Mouse (Mus musculus) intestine, embryonic 16.5 days (tissue): Measurements from ENCODE around the gene Qrich2. TPM values are rescaled to one million over a fixed set of nuclear protein-coding genes. Genes with fewer than 3 reads are reported as not detected.
"Not testable (repeated sequence)": the region's sequence is repeated elsewhere in the genome, so short reads cannot be mapped to it uniquely, and the experiment has no call there.

Source experiments
- ATAC-seq: fragments of 200-750 bp; cut with Nextera tagmentation; 2 replicates; pipeline ENCODE4 v1.8.0; 2017; ENCODE audit warnings: moderate TSS enrichment, moderate library complexity
- H3K27ac ChIP-seq: fragments of 300-500 bp; sonication (generic); 2 replicates; pipeline ENCODE4 v1.5.1; 2014; ENCODE audit warnings: mild to moderate bottlenecking, low read length
- H3K27me3 ChIP-seq: fragments of 300-500 bp; sonication (generic); replicated peaks from 2 replicates; pipeline ENCODE4 v1.6.1; 2014; ENCODE audit warnings: low read length, control low read depth, mixed read lengths; ENCODE audit not compliant: control insufficient read depth, insufficient read depth
- H3K36me3 ChIP-seq: fragments of 300-500 bp; sonication (generic); 2 replicates; pipeline ENCODE4 v1.6.1; 2014; ENCODE audit warnings: low read length, control low read depth; ENCODE audit not compliant: control insufficient read depth, insufficient read depth
- H3K4me1 ChIP-seq: fragments of 300-500 bp; sonication (generic); 2 replicates; pipeline ENCODE4 v1.6.1; 2014; ENCODE audit warnings: low read length, control low read depth, mixed read lengths; ENCODE audit not compliant: control insufficient read depth, insufficient read depth
- H3K4me2 ChIP-seq: fragments of 300-500 bp; sonication (generic); 2 replicates; pipeline ENCODE4 v1.6.1; 2014; ENCODE audit warnings: low read depth, low read length, control low read depth
- H3K4me3 ChIP-seq: fragments of 300-500 bp; sonication (generic); 2 replicates; pipeline ENCODE4 v1.5.1; 2014; ENCODE audit warnings: mild to moderate bottlenecking, low read length
- H3K9ac ChIP-seq: fragments of 300-500 bp; sonication (generic); 2 replicates; pipeline ENCODE4 v1.6.1; 2014; ENCODE audit warnings: low read depth, low read length
- H3K9me3 ChIP-seq: fragments of 300-500 bp; sonication (generic); 2 replicates; pipeline ENCODE4 v1.6.1; 2016; ENCODE audit warnings: low read length, control low read depth; ENCODE audit not compliant: control insufficient read depth
- WGBS: fragments of 180-500 bp; shearing (Covaris S2); extraction: QIAGEN DNeasy Blood & Tissue Kit; methylation state at CpG from one replicate; pipeline ENCODE4 v1.1.7; 2014; 5-methylcytosine and 5-hydroxymethylcytosine counted together
- polyA plus RNA-seq: library from polyadenylated mRNA; unstranded; fragments of >200 nt; fragmentation: Nextera tagmentation; extraction: Ambion mirVana; gene quantifications from 2 replicates; pipeline ENCODE4 v1.2.1, GENCODE M21; 2015

Qrich2 gene
- polyA plus RNA-seq, 1 experiment from 2014 or later = 0.39 TPM

DNA sequence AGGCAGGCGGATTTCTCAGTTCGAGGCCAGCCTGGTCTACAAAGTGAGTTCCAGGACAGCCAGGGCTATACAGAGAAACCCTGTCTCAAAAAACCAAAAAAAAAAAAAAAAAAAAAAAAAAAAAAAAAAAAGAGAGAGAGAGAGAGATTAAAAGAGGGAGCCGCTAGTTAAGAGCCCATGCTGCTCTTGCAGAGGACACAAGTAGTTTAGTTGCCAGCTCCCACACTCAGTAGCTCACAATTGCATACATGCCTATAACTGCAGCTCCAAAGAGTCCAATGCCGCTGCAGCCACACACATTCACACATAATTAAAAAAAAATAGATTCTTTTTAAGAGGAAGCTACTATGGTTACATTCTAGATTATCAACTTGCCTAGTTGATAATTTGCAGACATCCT lies 55.6 kb downstream of the Qrich2 start:
- not testable (repeated sequence) for H3K4me2 ChIP-seq, H3K36me3 ChIP-seq, H3K27me3 ChIP-seq, H3K9me3 ChIP-seq, ATAC-seq, H3K27ac ChIP-seq, H3K4me3 ChIP-seq, H3K9ac ChIP-seq
- 89% methylated on average over 4 of the region's 4 CpGs for WGBS
- H3K4me1 ChIP-seq = peaks cover 11% of the 10 kb centered on the region

DNA sequence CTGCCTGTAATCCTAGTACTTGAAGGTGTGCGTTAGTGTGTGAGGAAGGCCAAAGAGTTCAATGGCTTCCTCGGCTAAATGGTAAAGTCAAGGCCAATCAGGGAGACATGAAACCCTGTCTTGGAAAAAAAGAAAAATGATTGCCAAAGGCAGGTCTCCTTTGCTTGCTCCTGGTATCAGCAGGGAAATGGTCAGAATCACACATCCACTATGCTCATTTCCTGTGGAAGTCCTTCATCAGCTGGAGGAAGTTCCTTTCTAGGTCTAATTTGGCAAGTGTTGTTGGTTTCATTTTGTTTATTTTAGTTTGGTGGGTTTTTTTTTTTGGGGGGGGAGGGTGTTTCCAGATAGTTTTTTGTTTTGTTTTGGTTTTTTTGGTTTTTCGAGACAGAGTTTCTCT lies 57.0 kb downstream of the Qrich2 start:
- Histone ChIP-seq H3K4me3 (no peak overlapping the region), H3K27me3 (no peaks in the 10 kb centered on the region), H3K27ac (no peak overlapping the region), H3K9ac (no peak overlapping the region), H3K36me3 (no peaks in the 10 kb centered on the region), H3K4me2 (no peak overlapping the region), H3K9me3 (no peaks in the 10 kb centered on the region), H3K4me1 (peaks cover 11% of the 10 kb centered on the region)
- no peak for ATAC-seq
- WGBS = 93% methylated on average over 3 of the region's 3 CpGs

DNA sequence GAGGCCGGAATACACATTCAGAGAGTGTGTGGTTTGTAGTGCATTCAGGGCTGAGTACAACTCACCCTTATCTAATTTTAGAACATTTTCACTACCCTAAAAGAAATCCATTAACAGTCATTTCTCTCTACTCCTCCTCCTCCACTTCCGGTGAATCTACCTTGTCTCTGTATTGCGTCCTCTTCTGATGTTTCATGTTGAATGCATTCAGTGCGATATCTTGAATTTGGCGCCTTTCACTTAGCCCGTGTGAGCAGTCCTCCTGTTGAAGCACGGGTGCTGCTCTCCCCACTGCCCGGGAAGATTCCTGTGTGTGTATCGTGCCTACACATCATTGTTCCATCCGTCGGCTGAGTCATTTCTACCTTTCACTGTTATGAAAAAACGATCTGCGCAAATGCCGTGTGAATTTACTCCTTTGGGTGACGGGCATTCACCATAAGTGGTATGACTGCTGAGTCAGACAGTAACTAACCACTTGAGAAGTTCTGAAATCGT lies 59.8 kb downstream of the Qrich2 start:
- Histone ChIP-seq H3K9me3 (no peaks in the 10 kb centered on the region), H3K9ac (no peak overlapping the region), H3K27ac (no peak overlapping the region), H3K4me3 (no peak overlapping the region), H3K36me3 (0 out of 2 replicates have a peak, but pooled peaks cover 4% of the 10 kb centered on the region), H3K27me3 (no peaks in the 10 kb centered on the region), H3K4me1 (peaks cover 4% of the 10 kb centered on the region; the same call in 1 of the 2 replicates), H3K4me2 (no peak overlapping the region)
- ATAC-seq = no peak
- WGBS = 88% methylated on average over 16 of the region's 16 CpGs

DNA sequence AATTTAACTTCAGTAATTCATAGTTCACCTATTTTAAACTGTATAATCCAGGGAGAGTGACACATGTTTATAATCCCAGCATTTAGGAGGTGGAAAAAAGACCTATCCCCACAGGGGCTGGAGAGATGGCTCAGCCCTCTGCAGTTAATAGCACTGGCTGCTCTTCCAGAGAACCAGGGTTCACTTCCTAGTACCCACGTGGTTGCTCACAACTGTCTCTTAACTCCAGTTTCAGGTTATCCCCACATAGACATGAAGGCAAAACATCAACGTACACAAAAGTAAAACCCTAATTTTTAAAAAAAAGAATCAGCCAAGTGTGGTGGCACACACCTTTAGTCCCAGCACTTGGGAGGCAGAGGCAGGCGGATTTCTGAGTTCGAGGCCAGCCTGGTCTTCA lies 60.4 kb downstream of the Qrich2 start:
- H3K9me3 ChIP-seq = no peaks in the 10 kb centered on the region
- 0 out of 2 replicates have a peak, but pooled peaks cover 4% of the 10 kb centered on the region for H3K36me3 ChIP-seq
- H3K4me3 ChIP-seq = no peak overlapping the region
- H3K9ac ChIP-seq = no peak overlapping the region
- ATAC-seq = no peak
- H3K27me3 ChIP-seq = no peaks in the 10 kb centered on the region
- H3K4me2 ChIP-seq = no peak overlapping the region
- H3K4me1 ChIP-seq = peaks cover 3% of the 10 kb centered on the region
- WGBS = 86% methylated on average over 4 of the region's 4 CpGs
- H3K27ac ChIP-seq = no peak overlapping the region

DNA sequence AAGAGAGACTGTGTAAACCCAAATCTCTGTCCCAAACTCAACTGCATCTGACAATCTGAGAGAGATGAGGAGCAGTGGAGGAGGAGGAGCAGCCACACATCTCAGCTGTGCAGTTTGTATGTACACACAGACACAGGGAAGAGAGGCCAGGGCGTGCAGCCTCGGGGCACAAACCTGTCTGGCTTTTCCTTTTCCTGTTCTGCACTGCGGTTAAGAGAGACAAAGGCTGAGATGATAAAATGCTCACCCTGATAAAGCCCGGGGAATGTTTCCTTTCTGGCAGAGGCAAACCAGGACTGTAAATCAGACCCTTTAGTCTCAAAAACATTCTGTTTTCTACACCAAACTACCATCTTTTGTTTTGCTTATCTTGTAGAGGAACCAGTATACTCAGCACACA lies 65.5 kb downstream of the Qrich2 start:
- Histone ChIP-seq H3K4me1 (peaks cover 7% of the 10 kb centered on the region), H3K4me3 (no peak overlapping the region), H3K4me2 (no peak overlapping the region), H3K27ac (peak overlapping the region; percentile 28), H3K9ac (no peak overlapping the region), H3K27me3 (no peaks in the 10 kb centered on the region), H3K36me3 (0 out of 2 replicates have a peak, but pooled peaks cover 4% of the 10 kb centered on the region), H3K9me3 (no peaks in the 10 kb centered on the region)
- ATAC-seq = no peak
- 17% methylated on average over 4 of the region's 4 CpGs for WGBS

DNA sequence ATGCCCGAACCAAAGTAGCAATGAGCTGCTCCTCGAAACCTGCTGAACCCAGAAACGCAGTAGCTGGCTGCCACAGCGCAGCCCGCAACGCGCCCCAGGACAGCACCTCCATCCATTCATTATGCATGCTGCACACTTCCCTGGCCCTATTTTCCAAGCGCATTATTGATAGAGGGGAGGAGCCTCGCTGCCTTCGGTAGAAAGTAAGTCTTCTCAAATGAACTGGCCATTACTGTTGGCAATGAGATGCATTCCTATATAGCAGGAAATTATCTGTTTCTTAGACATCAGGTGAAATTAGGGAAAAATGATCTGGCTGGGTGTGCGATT lies 67.7 kb downstream of the Qrich2 start:
- Histone ChIP-seq H3K4me1 (peaks cover 7% of the 10 kb centered on the region), H3K27me3 (no peaks in the 10 kb centered on the region), H3K9me3 (no peaks in the 10 kb centered on the region), H3K4me3 (no peak overlapping the region), H3K9ac (no peak overlapping the region), H3K4me2 (no peak overlapping the region), H3K36me3 (0 out of 2 replicates have a peak, but pooled peaks cover 2% of the 10 kb centered on the region), H3K27ac (0 out of 2 replicates have a peak overlapping the region, but pooled peaks have one; percentile 21)
- no peak for ATAC-seq
- 78% methylated on average over 11 of the region's 11 CpGs for WGBS

DNA sequence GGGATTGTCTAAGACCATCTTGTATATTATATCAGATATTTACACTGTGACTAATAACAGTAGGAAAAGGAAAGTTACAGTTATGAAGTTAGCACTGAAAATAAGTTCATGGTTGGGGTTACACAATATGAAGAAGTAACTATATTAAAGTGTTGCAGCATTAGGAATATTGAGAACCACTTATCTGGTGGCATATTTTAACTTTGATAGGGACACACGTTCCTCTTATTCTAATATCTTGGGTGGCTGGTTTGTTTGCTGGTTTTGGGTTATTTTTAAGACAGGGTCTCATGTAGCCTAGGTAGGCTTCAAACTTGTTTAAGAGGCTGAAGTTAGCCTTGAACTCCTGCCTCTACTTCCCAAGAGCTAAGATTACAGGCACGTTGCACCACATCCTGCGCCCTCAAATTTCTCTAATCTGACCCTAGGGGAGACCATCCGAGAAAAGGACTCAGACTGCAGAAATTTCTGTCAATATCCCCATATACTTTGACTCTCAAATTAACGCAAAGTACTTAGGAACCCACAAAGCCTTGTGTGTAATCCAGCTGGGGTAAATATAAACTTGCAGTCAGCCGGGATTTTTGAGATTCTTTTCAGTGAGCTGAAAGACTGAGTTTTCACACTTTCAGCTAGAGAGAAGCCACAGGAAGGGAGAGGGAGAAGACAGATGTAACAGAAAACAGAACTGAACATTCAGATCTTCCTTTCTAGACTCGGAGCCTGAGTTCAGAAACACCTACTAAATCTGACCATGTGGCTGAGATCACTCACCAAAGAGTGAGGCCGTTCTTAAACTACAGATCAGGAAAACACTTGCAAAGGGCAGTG lies 68.3 kb downstream of the Qrich2 start:
- Histone ChIP-seq H3K4me1 (peaks cover 7% of the 10 kb centered on the region), H3K27me3 (no peaks in the 10 kb centered on the region), H3K27ac (0 out of 2 replicates have a peak overlapping the region, but pooled peaks have one; percentile 21), H3K9ac (no peak overlapping the region), H3K36me3 (no peaks in the 10 kb centered on the region), H3K4me3 (no peak overlapping the region), H3K9me3 (no peaks in the 10 kb centered on the region), H3K4me2 (no peak overlapping the region)
- no peak for ATAC-seq
- WGBS = 59% methylated on average over 8 of the region's 8 CpGs

DNA sequence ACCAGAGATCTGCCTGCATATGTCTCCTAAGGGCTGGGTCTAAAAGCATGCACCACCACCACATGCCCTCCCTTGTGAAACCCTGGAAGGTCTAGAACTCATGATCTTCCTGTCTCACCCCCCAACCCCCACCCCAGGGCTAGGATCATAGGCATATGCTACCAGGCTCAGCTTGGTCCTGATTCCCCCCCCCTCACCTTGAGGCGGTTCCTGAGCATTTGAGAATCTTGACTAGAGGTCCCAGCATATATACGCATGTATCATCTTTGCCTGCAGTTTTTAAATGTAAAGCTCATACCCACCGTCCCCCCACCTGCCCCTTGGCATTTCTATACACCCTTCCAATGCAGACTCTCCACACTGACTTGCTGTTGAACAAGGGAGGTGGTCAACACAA lies 69.1 kb downstream of the Qrich2 start:
- WGBS = 88% methylated on average over 3 of the region's 3 CpGs
- Histone ChIP-seq H3K27ac (no peak overlapping the region), H3K9me3 (no peaks in the 10 kb centered on the region), H3K27me3 (no peaks in the 10 kb centered on the region), H3K4me3 (no peak overlapping the region), H3K9ac (no peak overlapping the region), H3K36me3 (no peaks in the 10 kb centered on the region), H3K4me1 (peaks cover 7% of the 10 kb centered on the region), H3K4me2 (no peak overlapping the region)
- ATAC-seq = no peak

DNA sequence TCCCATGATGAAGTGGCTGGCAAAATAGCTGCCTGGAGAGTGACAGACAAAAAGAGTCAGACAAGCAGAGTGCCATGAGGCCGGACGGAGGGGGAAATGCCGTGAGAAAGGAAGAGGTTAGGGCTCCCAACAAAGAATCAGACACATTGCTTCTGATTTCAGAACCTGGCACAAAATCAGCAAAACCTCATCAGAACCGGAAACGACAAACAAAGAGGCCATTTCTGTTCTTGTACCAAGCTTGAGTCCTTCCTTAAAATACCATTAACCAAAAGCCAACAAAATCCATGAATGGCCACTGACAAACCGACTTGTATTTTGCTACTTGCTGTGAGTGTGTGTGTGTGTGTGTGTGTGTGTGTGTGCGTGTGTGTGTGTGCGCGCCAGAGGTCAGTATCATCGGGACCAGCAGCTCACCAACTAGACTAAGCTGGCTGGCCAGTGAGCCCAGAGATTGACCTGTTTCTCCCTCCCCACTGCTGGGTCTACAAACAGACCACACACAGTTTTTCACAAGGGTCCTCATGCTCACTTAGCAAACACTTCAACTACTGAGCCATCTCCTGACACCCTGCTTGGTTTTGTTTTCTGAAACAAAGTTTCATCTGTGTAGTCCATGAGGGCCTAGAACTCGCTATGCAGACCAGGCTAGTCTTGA lies 69.6 kb downstream of the Qrich2 start:
- no peak overlapping the region for H3K27ac ChIP-seq
- no peak overlapping the region for H3K4me3 ChIP-seq
- peaks cover 7% of the 10 kb centered on the region for H3K4me1 ChIP-seq
- H3K9me3 ChIP-seq = no peaks in the 10 kb centered on the region
- 87% methylated on average over 11 of the region's 11 CpGs for WGBS
- H3K36me3 ChIP-seq = no peaks in the 10 kb centered on the region
- no peak for ATAC-seq
- H3K27me3 ChIP-seq = no peaks in the 10 kb centered on the region
- H3K4me2 ChIP-seq = no peak overlapping the region
- no peak overlapping the region for H3K9ac ChIP-seq
